Mouse (Mus musculus): ENCODE results near the gene Gkn3. TPM values are rescaled to one million over a fixed set of nuclear protein-coding genes. Genes with fewer than 3 reads are reported as not detected.

The Gkn3 gene
- total and polyA plus RNA-seq, 3 experiments, result not detected

DNA sequence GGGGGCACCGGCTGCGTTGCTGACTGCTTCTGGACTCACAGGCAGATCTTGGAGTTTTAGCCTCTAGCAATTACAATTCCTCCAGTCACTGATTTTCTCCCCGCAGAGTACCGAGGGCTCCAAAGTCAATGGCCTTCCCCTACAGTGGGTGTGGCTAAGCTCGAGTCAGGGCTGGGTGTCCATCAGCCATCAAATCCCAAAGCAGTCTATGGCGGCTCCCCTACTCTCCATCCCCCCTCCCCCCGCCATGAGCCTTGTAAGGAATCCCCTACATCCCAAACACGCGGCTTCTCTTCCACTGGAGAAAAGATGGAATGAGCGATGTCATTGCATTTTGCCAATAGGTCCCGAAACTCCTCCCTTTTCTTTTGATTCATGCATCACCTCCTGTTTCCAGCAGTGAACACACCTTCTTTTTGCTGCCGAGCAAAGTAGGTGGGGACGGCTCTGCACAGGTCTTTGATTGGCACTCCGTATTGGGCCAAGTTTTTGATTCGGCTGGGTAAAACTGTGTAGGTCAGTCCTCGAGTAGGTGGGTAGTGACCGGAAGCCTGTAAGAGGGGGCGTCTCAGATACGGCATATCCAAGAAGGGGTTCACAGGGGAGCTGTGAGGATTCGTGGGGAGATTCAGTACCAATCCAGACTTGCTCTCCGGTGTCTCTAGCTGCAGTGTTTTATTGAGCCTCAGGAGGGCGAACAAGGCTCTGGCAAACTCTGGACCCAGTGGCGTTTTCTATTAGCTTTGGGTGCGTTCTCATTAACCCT lies 4.6 kb downstream of the Gkn3 start:
- Histone ChIP-seq H3K9me3 (replicated peaks) (no peaks in the 10 kb centered on the region), H3K4me3 (ENCODE audit: low read depth, low read length) (no peak overlapping the region), H3K36me3 (replicated peaks) (no peaks in the 10 kb centered on the region), H3K4me1 (ENCODE audit: insufficient read depth, low read depth, low read length) (no peaks in the 10 kb centered on the region), H3K27me3 (ENCODE audit: insufficient read depth, low read length) (peaks cover 52% of the 10 kb centered on the region)
- no peak for TF ChIP-seq CTCF (IDR thresholded peaks at IDR 0.05; ENCODE audit: low read depth, low read length)
- ATAC-seq (ENCODE audit: extremely low read depth, insufficient number of reproducible peaks, low FRiP score, poor library complexity, severe bottlenecking) (no peak), DNase-seq (ENCODE audit: low spot score) (no peak)

- Histone ChIP-seq H3K4me1 (ENCODE audit: insufficient read depth, low read depth, low read length) (no peaks in the 10 kb centered on the region), H3K9me3 (replicated peaks) (no peaks in the 10 kb centered on the region), H3K36me3 (replicated peaks) (no peaks in the 10 kb centered on the region), H3K27me3 (ENCODE audit: insufficient read depth, low read length) (peaks cover 11% of the 10 kb centered on the region), H3K4me3 (ENCODE audit: low read depth, low read length) (no peak within 1 kb of the TSS)
- no peak for TF ChIP-seq POLR2AphosphoS5 (IDR thresholded peaks at IDR 0.05; ENCODE audit: insufficient replicate concordance, low read depth, low read length)
- TF ChIP-seq GATA2 (IDR thresholded peaks at IDR 0.05; ENCODE audit: borderline replicate concordance, low read depth, low read length), result no peak
- TF ChIP-seq GATA1 (IDR thresholded peaks at IDR 0.05; ENCODE audit: borderline replicate concordance, low read length), result no peak
- no peak for TF ChIP-seq TAL1 (conservative IDR thresholded peaks at IDR 0.05; ENCODE audit: low read depth, low read length)
- TF ChIP-seq CTCF (IDR thresholded peaks at IDR 0.05; ENCODE audit: low read depth, low read length), result no peak
- ATAC-seq (ENCODE audit: extremely low read depth, insufficient number of reproducible peaks, low FRiP score, poor library complexity, severe bottlenecking) (no peak), DNase-seq (ENCODE audit: low spot score) (no peak)
Observed at GRCm38 (mm10) chr6:87373057-87373456, 15.7 kb downstream of the Gkn3 start, which contains the start of gene Gkn2. Gkn2 (plus strand) TSS chr6:87373357.

DNA sequence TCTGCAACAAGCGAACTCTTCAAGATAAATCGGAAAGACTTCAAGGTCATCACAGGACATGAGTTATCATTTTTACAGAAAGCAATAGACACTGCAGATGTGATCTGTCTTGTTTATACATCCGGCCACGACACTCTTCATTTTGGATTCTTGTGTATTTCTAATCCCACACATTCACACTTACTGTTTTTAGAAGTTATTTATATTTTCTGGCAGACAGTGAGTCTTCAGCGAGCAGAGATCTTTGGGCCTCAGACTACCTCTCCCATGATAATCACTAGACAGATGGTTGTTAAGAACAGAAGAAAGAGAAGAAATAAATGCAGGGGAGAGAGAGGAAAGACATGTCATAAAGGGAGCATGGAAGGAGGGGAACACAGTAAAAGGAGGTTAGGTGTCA lies 19.5 kb downstream of the Gkn3 start:
- no peak for DNase-seq (ENCODE audit: low spot score)
- TF ChIP-seq GATA2 (IDR thresholded peaks at IDR 0.05; ENCODE audit: borderline replicate concordance, low read depth, low read length), result no peak
- no peak for TF ChIP-seq POLR2AphosphoS5 (IDR thresholded peaks at IDR 0.05; ENCODE audit: insufficient replicate concordance, low read depth, low read length)
- no peak for TF ChIP-seq GATA1 (IDR thresholded peaks at IDR 0.05; ENCODE audit: borderline replicate concordance, low read length)
- no peak for TF ChIP-seq CTCF (IDR thresholded peaks at IDR 0.05; ENCODE audit: low read depth, low read length)
- TF ChIP-seq TAL1 (conservative IDR thresholded peaks at IDR 0.05; ENCODE audit: low read depth, low read length), result no peak
- peaks cover 24% of the 10 kb centered on the region for H3K27me3 ChIP-seq (ENCODE audit: insufficient read depth, low read length)
- H3K4me1 ChIP-seq (ENCODE audit: insufficient read depth, low read depth, low read length), result no peaks in the 10 kb centered on the region
- no peak overlapping the region for H3K4me3 ChIP-seq (ENCODE audit: low read depth, low read length)
- H3K36me3 ChIP-seq (replicated peaks), result no peaks in the 10 kb centered on the region
- ATAC-seq (ENCODE audit: extremely low read depth, insufficient number of reproducible peaks, low FRiP score, poor library complexity, severe bottlenecking), result no peak
- H3K9me3 ChIP-seq (replicated peaks), result no peaks in the 10 kb centered on the region

GRCm38 (mm10) chr6:87354441-87354840 lies 34.3 kb downstream of the Gkn3 start:
- H3K9me3 ChIP-seq (replicated peaks), result no peaks in the 10 kb centered on the region
- H3K36me3 ChIP-seq (replicated peaks), result no peaks in the 10 kb centered on the region
- H3K4me3 ChIP-seq (ENCODE audit: low read depth, low read length), result no peak overlapping the region
- no peaks in the 10 kb centered on the region for H3K4me1 ChIP-seq (ENCODE audit: insufficient read depth, low read depth, low read length)
- DNase-seq (ENCODE audit: low spot score), result no peak
- no peak for TF ChIP-seq GATA2 (IDR thresholded peaks at IDR 0.05; ENCODE audit: borderline replicate concordance, low read depth, low read length)
- TF ChIP-seq POLR2AphosphoS5 (IDR thresholded peaks at IDR 0.05; ENCODE audit: insufficient replicate concordance, low read depth, low read length), result no peak
- TF ChIP-seq TAL1 (conservative IDR thresholded peaks at IDR 0.05; ENCODE audit: low read depth, low read length), result no peak
- TF ChIP-seq GATA1 (IDR thresholded peaks at IDR 0.05; ENCODE audit: borderline replicate concordance, low read length), result no peak
- no peak for TF ChIP-seq CTCF (IDR thresholded peaks at IDR 0.05; ENCODE audit: low read depth, low read length)
- no peak for ATAC-seq (ENCODE audit: extremely low read depth, insufficient number of reproducible peaks, low FRiP score, poor library complexity, severe bottlenecking)
- peaks cover 6% of the 10 kb centered on the region; the same call in 1 of the 2 replicates for H3K27me3 ChIP-seq (ENCODE audit: insufficient read depth, low read length)

DNA sequence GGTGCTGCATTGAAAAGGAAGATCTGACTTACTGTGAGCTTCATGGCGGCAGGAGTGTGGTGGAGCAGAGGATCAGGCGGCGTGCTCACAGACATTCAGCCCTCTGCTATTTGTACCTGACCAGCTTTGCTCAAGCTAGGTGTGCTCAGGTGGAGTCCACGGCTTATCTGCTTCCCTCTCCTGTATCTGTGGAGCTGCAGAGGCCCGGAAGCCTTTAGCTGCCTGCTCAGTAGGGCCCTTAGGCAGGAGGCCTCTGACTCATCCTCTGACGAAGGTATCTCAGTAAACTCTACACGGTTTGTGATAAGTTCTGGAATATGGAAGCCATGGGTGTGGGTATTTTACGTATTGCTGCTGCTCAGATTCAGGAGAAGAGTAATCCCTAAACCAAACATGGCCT lies 37.9 kb downstream of the Gkn3 start, which contains the start of gene Gkn1:
Gkn1 (minus strand) TSS at position 114 of the 400 bp plus-strand sequence.
- Histone ChIP-seq H3K9me3 (replicated peaks) (no peaks in the 10 kb centered on the region), H3K4me1 (ENCODE audit: insufficient read depth, low read depth, low read length) (no peaks in the 10 kb centered on the region), H3K4me3 (ENCODE audit: low read depth, low read length) (no peak within 1 kb of the TSS), H3K36me3 (replicated peaks) (no peaks in the 10 kb centered on the region), H3K27me3 (ENCODE audit: insufficient read depth, low read length) (peaks cover 19% of the 10 kb centered on the region; the same call in 1 of the 2 replicates)
- ATAC-seq (ENCODE audit: extremely low read depth, insufficient number of reproducible peaks, low FRiP score, poor library complexity, severe bottlenecking) (no peak), DNase-seq (ENCODE audit: low spot score) (no peak)
- TF ChIP-seq TAL1 (conservative IDR thresholded peaks at IDR 0.05; ENCODE audit: low read depth, low read length), result no peak
- no peak for TF ChIP-seq CTCF (IDR thresholded peaks at IDR 0.05; ENCODE audit: low read depth, low read length)
- no peak for TF ChIP-seq GATA1 (IDR thresholded peaks at IDR 0.05; ENCODE audit: borderline replicate concordance, low read length)
- no peak for TF ChIP-seq POLR2AphosphoS5 (IDR thresholded peaks at IDR 0.05; ENCODE audit: insufficient replicate concordance, low read depth, low read length)
- TF ChIP-seq GATA2 (IDR thresholded peaks at IDR 0.05; ENCODE audit: borderline replicate concordance, low read depth, low read length), result no peak

GRCm38 (mm10) chr6:87335935-87336295 lies 52.8 kb downstream of the Gkn3 start:
- Histone ChIP-seq H3K36me3 (replicated peaks) (no peaks in the 10 kb centered on the region), H3K27me3 (ENCODE audit: insufficient read depth, low read length) (peaks cover 26% of the 10 kb centered on the region), H3K9me3 (replicated peaks) (no peaks in the 10 kb centered on the region), H3K4me3 (ENCODE audit: low read depth, low read length) (no peak overlapping the region), H3K4me1 (ENCODE audit: insufficient read depth, low read depth, low read length) (no peaks in the 10 kb centered on the region)
- DNase-seq (ENCODE audit: low spot score) (no peak), ATAC-seq (ENCODE audit: extremely low read depth, insufficient number of reproducible peaks, low FRiP score, poor library complexity, severe bottlenecking) (no peak)
- TF ChIP-seq TAL1 (conservative IDR thresholded peaks at IDR 0.05; ENCODE audit: low read depth, low read length) (no peak), POLR2AphosphoS5 (IDR thresholded peaks at IDR 0.05; ENCODE audit: insufficient replicate concordance, low read depth, low read length) (no peak), GATA1 (IDR thresholded peaks at IDR 0.05; ENCODE audit: borderline replicate concordance, low read length) (no peak), CTCF (IDR thresholded peaks at IDR 0.05; ENCODE audit: low read depth, low read length) (no peak), GATA2 (IDR thresholded peaks at IDR 0.05; ENCODE audit: borderline replicate concordance, low read depth, low read length) (no peak)

Data from G1E (cell line).